Mouse (Mus musculus) kidney, adult 9 months (tissue): ENCODE measurements around the gene Homer2.

Experiments
- DNase-seq: peaks from one replicate; pipeline ENCODE4 v3.0.0; 2022

Gene Homer2

GRCm38 (mm10) chr7:81579312-81579711 lies 128.0 kb downstream of the Homer2 start:
- DNase-seq, result no peak

GRCm38 (mm10) chr7:81578413-81578812 lies 128.9 kb downstream of the Homer2 start:
- no peak for DNase-seq

DNA sequence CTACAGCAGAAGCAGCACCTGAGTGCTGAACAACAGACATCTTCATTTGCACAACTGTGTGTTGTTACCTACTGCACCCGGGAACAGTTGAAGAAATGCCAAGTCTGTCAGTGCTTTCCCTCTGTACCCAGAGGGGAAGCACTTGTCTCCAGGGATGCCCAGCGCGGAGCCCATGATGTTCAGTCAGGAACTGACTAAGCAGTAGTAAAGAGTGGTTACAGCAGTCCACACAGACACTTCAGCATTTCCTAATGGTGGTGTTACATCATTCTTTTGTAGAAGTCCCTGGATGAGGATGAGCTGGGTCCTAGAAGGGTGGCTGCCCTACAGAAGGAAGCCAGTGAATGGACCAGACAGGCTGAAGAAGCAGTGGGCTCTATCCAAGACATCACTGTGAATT lies 129.5 kb downstream of the Homer2 start:
- no peak for DNase-seq

DNA sequence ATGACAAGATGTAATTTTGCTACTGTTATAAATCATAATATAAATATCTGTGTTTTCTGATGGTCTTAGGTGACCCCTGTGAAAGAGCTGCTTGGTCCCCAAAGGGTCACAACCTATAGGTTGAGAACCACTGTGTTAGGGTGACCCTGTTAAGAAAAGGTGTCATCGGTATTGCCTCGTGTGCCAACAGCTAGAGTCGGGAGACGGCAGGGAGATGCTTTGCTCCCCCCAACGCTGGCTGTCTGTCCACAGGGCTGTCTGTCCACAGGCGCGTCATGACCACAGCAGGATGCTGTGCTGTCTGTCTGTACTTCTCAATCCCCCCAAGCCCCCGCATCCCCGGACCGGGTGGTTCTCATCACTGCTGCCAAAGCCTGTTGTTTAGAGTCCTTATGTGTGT lies 131.7 kb downstream of the Homer2 start:
- DNase-seq, result no peak

DNA sequence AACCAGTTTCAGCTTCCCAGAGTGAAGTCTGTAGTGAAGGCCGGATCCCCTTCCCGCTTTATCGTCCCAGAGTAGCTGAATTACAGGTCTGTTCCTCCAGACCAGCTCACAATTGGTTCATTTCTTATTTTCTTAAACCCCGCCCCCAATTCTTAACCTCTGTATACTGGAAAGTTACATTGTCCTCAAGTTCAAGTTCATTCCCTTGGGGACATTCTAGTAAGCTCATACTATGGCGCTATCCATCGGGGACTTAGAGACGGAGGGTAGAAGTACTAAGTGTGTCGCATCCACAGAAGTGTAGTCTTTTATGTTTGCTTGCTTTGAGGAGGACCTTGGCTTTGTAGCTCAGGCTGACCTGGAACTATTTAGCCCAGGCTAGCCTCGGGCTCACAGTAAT lies 133.5 kb downstream of the Homer2 start:
- no peak for DNase-seq

DNA sequence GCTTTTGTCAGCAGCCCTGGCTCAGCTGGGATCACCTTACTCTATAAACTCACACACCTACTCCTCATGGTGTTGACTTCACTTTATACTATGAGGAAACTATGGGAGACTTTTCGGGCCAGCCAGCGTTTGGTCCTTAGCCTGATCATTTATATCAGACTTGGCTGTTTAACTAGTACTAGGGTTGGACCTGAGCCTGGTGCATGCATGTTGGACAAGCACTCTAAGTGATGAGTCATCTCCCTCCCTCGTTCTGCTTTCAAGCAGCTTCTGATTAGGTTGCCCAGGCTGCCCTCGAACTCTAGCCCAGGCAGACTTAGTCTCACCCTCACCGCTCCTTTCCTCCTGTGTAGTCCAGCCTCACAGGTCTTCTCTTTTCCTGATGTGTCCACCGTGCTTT lies 133.9 kb downstream of the Homer2 start:
- DNase-seq, result peak; percentile 27

DNA sequence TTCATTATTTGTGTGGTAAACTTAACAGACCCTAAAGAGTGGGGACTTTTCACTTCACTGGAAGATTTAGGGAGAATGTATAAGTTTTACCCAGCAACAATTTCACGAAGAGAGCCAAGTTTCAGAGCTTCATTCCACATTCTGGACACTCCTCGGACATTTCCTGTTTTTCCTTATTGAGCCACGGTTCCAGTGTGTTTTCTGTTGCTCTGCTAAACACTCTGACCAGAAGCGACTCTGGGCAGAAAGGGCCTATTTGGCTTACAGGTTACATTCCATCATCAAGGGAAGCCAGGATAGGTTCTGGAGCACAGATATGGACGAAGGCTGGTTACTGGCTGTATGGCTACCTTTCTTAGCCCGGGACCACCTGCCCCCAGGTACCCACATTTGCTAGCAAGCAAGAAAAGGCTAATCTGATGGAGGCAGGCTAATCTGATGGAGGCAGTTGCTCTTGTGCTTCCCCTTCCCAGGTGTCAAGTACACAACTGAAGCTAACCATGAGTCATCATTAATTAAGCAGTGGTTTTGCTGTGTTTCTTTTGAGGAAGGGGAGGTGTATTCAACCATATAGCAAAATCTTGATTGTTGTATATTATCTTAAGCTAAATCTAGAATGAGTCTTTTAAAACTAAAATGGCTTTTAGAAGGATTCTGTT lies 134.6 kb downstream of the Homer2 start:
- peak; percentile 15 for DNase-seq

- DNase-seq, result peak; percentile 37
Measured at GRCm38 (mm10) chr7:81571941-81572441, 135.3 kb downstream of the Homer2 start.

DNA sequence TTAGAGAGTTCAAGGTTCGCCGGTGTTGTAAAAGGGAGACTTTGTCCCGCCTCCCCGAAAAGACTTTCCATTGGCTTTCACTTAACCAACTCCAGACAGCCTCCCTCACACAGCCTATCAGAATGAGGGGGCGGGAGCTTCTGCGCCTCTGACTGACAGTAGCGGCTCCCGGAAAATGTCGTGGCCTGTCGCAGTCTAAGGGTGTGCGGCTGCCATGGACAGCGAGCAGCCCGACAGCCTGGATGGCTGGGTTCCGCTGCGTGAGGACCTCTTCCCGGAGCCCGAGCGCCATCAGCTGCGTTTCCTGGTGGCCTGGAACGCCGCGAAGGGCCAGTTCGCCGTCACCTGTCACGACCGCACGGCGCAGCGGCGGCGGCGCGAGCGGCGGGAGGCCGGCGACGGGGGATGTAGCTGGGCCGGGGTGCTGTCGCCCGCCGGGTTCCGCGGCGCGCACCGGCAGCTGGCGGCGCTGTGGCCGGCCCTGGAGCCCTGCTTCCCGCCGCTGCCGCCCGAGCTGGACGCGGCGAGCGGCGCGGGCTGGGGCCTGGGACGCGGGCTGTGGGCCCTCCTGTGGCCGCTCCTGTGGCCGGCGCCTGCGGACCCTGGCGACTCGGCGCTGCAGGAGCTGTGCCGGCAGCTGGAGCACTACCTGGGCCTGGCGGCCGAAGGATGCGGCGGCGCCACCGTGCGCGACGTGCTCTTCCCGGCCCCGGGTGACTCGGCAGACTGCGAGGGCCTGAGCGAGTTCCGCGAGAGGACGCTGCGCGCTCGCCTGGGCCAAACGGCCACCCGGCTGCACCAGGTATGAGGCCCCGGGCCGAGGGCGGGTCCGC lies 136.0 kb downstream of the Homer2 start, which contains the start of gene Whamm:
Gene Whamm, plus strand, starts transcription at position 159 of the 833 bp plus-strand sequence.
- DNase-seq, result peak; percentile 97

GRCm38 (mm10) chr7:81570752-81571107 lies 136.6 kb downstream of the Homer2 start:
- DNase-seq, result no peak

GRCm38 (mm10) chr7:81570271-81570670 lies 137.1 kb downstream of the Homer2 start:
- no peak for DNase-seq

GRCm38 (mm10) chr7:81569851-81570250 lies 137.5 kb downstream of the Homer2 start:
- DNase-seq, result no peak

DNA sequence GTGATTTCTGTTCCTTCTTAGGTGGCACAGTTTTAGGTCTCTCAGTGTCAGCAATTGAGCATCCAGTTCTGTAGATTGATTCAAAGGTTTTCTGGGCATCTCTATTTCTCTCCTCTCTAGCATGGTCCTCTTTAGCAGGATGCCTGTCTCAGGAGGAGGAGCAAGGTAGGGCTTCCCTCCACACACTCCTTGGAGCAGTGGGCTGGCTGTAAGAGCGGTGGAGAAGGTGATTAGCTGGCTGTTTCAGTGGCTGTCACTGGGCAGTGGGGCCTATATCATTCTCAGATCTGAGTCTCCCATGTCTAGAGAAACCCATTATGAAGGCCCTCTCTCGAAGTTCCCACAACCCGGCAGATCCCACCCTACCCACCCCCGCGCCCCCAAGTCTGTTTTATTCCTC lies 139.9 kb downstream of the Homer2 start:
- no peak for DNase-seq

DNA sequence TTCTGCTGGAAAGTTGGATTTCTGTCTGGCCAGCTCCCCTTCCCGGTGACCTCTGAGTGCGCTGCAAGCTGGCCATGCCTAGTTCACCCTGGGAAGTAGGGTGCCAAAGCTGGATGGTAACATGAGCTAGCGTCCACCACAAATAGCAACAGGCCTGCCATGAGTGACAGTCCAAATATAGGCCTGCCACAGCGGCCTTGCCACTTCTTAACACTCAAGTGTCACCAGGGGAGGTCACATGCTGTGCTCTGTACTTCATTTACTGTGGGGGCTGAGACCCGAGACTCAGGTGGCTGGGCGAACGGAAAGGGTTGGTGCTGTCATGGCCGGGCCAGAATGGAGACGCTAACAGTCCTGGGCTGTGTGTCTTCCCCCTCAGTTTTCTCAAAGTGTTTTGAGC lies 140.4 kb downstream of the Homer2 start, which contains the start of gene Fsd2:
Gene Fsd2, minus strand, starts transcription at position 53 of the 400 bp plus-strand sequence.
- DNase-seq, result no peak

- DNase-seq, result no peak
Measured at GRCm38 (mm10) chr7:81566332-81566731, 141.0 kb downstream of the Homer2 start.

DNA sequence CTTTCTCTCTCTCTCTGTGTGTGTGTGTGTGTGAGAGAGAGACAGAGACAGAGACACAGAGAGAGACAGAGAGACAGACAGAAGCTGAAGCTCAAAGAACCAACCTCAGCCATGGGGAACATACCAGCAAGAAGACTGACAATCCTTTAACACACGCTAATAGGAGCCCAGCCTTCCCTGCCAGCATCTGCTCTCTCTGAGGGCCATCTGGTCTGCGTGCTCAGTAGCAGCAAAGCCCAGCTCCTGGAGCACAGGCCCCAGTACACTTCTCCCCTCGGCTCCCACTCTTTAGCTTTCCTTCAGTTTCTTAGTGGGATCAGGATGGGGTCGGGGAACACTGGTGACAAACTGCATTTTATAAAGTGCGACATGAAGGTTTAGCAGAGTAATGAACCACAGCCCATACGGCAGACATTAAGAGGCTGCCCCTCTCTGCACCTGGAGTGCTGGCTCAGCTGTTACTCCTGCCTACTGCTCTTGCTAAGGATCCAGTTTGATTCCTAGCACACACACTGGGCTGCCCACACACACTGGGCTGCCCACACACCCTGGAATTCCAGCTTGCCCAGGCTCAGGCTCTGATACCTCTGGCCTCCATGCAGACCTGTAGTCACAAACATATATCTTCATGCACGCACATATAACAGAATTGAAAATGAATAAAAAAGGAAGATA lies 141.8 kb downstream of the Homer2 start:
- DNase-seq, result no peak

- no peak for DNase-seq
Measured at GRCm38 (mm10) chr7:81564766-81565165, 142.6 kb downstream of the Homer2 start.

DNA sequence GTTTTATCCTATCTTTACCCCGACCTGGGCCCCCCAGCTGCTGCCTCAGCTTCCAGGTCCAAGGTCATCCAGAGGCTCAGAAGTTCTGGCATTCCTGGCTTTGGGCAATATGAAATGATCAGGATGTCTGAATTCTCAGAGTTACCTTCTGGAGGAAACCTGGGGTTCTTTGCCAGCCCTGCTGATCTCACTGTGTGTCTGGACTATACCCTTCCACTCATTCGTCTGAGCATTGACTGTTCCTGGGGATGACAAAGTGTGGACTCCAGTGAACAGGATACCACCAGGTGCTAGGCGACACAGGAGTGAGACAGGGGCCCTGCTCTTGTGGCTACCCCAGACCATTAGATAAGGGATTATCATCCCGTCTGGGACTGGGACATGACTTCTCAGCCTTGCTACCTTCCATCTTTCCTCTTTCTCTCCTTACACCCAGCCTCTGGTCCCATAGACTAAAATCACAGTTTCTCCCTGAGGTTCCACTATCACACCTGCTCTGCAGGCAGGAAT lies 143.8 kb downstream of the Homer2 start:
- no peak for DNase-seq

- DNase-seq, result no peak
Measured at GRCm38 (mm10) chr7:81561211-81561610, 146.1 kb downstream of the Homer2 start.

GRCm38 (mm10) chr7:81560101-81561049 lies 147.0 kb downstream of the Homer2 start:
- DNase-seq, result no peak

DNA sequence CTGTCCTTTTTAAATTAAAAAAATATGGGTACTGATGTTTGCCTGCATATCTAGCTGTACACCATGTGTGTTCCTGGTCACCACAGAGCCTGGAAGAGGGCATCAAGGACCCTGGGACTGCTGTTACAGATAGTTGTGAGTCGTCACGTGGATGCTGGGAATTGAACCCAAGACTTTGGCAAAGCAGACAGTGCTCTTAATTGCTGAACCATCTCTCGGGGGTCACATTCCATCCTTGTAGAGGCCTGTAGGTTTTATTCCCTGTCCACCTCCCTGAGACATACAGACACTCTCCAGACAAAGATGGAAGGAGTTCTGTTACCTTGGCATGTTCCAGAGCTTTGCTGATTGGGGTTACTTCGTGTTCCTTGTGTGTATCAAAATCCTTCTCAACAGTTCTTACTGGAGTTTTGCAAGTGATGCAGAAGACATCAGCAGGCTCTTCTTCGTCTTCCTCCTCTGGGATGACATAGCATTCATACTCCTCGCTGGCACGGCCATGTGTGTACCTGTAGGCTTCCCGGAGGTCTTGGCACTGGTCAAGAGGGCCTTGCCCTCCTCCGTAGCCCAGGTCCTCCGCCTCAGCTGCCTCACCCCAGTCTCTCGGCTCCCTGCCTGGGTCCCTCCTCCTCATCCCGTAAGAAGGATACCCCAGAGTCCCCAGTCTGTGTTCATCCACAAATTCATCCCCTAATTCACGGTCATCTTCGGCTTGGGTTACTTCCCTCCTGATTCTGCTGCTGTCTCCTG lies 147.9 kb downstream of the Homer2 start:
- no peak for DNase-seq
